Mouse (Mus musculus): ENCODE measurements around the gene 4933427D14Rik. TPM values are rescaled to one million over a fixed set of nuclear protein-coding genes. Genes with fewer than 3 reads are reported as not detected.
A peak's percentile ranks its signal among the peaks of the same experiment; 100 is the strongest.

Gene 4933427D14Rik
- polyA plus RNA-seq, 1 experiment from 2014 or later = 24.3 TPM

GRCm38 (mm10) chr11:72104223-72104622, 103.0 kb downstream of the 4933427D14Rik start:
- no peaks in the 10 kb centered on the region for H3K9me3 ChIP-seq (ENCODE audit: control insufficient read depth, low read length)
- no peaks in the 10 kb centered on the region for H3K36me3 ChIP-seq (ENCODE audit: control insufficient read depth, insufficient read depth)
- ATAC-seq = no peak
- peak overlapping the region; percentile 19; the same call in 1 of the 2 replicates for H3K9ac ChIP-seq (replicated peaks; ENCODE audit: low read depth, low read length)
- H3K27me3 ChIP-seq (replicated peaks; ENCODE audit: control insufficient read depth, insufficient read depth, low read length) = no peaks in the 10 kb centered on the region
- no peak overlapping the region for H3K4me3 ChIP-seq (replicated peaks; ENCODE audit: low read length)
- peaks cover 10% of the 10 kb centered on the region for H3K4me1 ChIP-seq (replicated peaks; ENCODE audit: control insufficient read depth, insufficient read depth, low read length)
- peak overlapping the region; percentile 15; the same call in 1 of the 2 replicates for H3K4me2 ChIP-seq (ENCODE audit: low read length)
- peak overlapping the region; percentile 6; the same call in 1 of the 2 replicates for H3K27ac ChIP-seq (ENCODE audit: low read length)
- 43% methylated on average over 8 of the region's 8 CpGs for WGBS

Other genes with a start within 250 kb of the 4933427D14Rik start
- 0.11 and 0.27 TPM in 2 replicates for gene Aipl1, start 169.9 kb downstream of the 4933427D14Rik start, polyA plus RNA-seq (2015; fragmentation: Nextera tagmentation; extraction: Ambion mirVana)
- gene Pimreg, start 165.4 kb downstream of the 4933427D14Rik start, polyA plus RNA-seq (2015; fragmentation: Nextera tagmentation; extraction: Ambion mirVana) = 64.1 and 80.3 TPM in 2 replicates
- 2.0 and 3.0 TPM in 2 replicates for gene Pitpnm3, start 71.7 kb downstream of the 4933427D14Rik start, polyA plus RNA-seq (2015; fragmentation: Nextera tagmentation; extraction: Ambion mirVana)
- gene Gm43951, start 619 bp downstream of the 4933427D14Rik start, polyA plus RNA-seq (2015; fragmentation: Nextera tagmentation; extraction: Ambion mirVana) = 1.6 TPM in 2 replicates
- gene Txndc17, start 88 bp upstream of the 4933427D14Rik start, polyA plus RNA-seq (2015; fragmentation: Nextera tagmentation; extraction: Ambion mirVana) = 131 and 138 TPM in 2 replicates
- gene Med31, start 8.1 kb upstream of the 4933427D14Rik start, polyA plus RNA-seq (2015; fragmentation: Nextera tagmentation; extraction: Ambion mirVana) = 61.1 and 67.8 TPM in 2 replicates
- 0.35 and 0.65 TPM in 2 replicates for gene Slc13a5, start 59.8 kb upstream of the 4933427D14Rik start, polyA plus RNA-seq (2015; fragmentation: Nextera tagmentation; extraction: Ambion mirVana)
- 1.2 and 1.7 TPM in 2 replicates for gene Xaf1, start 94.2 kb upstream of the 4933427D14Rik start, polyA plus RNA-seq (2015; fragmentation: Nextera tagmentation; extraction: Ambion mirVana)
- gene Fbxo39, start 107.0 kb upstream of the 4933427D14Rik start, polyA plus RNA-seq (2015; fragmentation: Nextera tagmentation; extraction: Ambion mirVana) = not detected in 2 replicates
- 8.0 and 9.1 TPM in 2 replicates for gene Tekt1, start 155.0 kb upstream of the 4933427D14Rik start, polyA plus RNA-seq (2015; fragmentation: Nextera tagmentation; extraction: Ambion mirVana)
- 4.5 and 8.0 TPM in 2 replicates for gene Smtnl2, start 204.3 kb upstream of the 4933427D14Rik start, polyA plus RNA-seq (2015; fragmentation: Nextera tagmentation; extraction: Ambion mirVana)
- not detected in 2 replicates for gene Ggt6, start 228.1 kb upstream of the 4933427D14Rik start, polyA plus RNA-seq (2015; fragmentation: Nextera tagmentation; extraction: Ambion mirVana)
- 94.8 and 98.2 TPM in 2 replicates for gene Mybbp1a, start 233.9 kb upstream of the 4933427D14Rik start, polyA plus RNA-seq (2015; fragmentation: Nextera tagmentation; extraction: Ambion mirVana)